ENCODE assay signal across 8 mouse cellular contexts in genomic region chr14:56887887-56888286, GRCm38 (mm10). TPM values are rescaled to one million over a fixed set of nuclear protein-coding genes. Genes with fewer than 3 reads are reported as not detected.
DNase-seq lines count a peak whose midpoint lies in the region; ATAC-seq and TF ChIP-seq lines count a peak whose summit lies in the region.

No protein-coding gene starts in this region.

- H3K9me3 ChIP-seq in forebrain, embryonic 11.5 days (ENCODE audit: control insufficient read depth, low read length): no peaks in the 10 kb centered on the region
- H3K9me3 ChIP-seq in heart, postnatal 0 days (replicated peaks; ENCODE audit: control insufficient read depth, low read length): no peaks in the 10 kb centered on the region; the same call in 1 of the 2 replicates
- H3K9me3 ChIP-seq in liver, embryonic 16.5 days (replicated peaks; ENCODE audit: control insufficient read depth, low read length): no peaks in the 10 kb centered on the region
- H3K9me3 ChIP-seq in neural tube, embryonic 12.5 days: no peaks in the 10 kb centered on the region
- H3K9me3 ChIP-seq in stomach, postnatal 0 days (ENCODE audit: control insufficient read depth, low read length): no peaks in the 10 kb centered on the region

- peak; percentile 75 to 78 for DNase-seq in CD8-positive naive resting alpha-beta T cell, adult 2 months (ENCODE audit: low read depth in 2 of 2, low spot score in 2 of 2)
- peak; percentile 86 for DNase-seq in forebrain, embryonic 11.5 days (ENCODE audit: low spot score)
- peak; percentile 84 for DNase-seq in heart, postnatal 0 days (ENCODE audit: low spot score)
- peak; percentile 73 to 81 for DNase-seq in kidney, postnatal 4 days
- peak; percentile 79 for DNase-seq in stomach, postnatal 0 days (ENCODE audit: low spot score)

- H3K27me3 ChIP-seq in forebrain, embryonic 11.5 days (ENCODE audit: control insufficient read depth, insufficient read depth, low read length): no peaks in the 10 kb centered on the region
- H3K27me3 ChIP-seq in heart, postnatal 0 days (ENCODE audit: control insufficient read depth, insufficient read depth, low read length): no peaks in the 10 kb centered on the region
- H3K27me3 ChIP-seq in liver, embryonic 16.5 days (ENCODE audit: control insufficient read depth, insufficient read depth, low read depth, low read length): no peaks in the 10 kb centered on the region
- H3K27me3 ChIP-seq in neural tube, embryonic 12.5 days (replicated peaks): no peaks in the 10 kb centered on the region
- H3K27me3 ChIP-seq in stomach, postnatal 0 days (ENCODE audit: control insufficient read depth, insufficient read depth, low read length): no peaks in the 10 kb centered on the region

- peaks cover 3% of the 10 kb centered on the region for H3K36me3 ChIP-seq in forebrain, embryonic 11.5 days (ENCODE audit: control insufficient read depth, insufficient read depth, low read length)
- H3K36me3 ChIP-seq in heart, postnatal 0 days (replicated peaks; ENCODE audit: control insufficient read depth, insufficient read depth, low read length): peaks cover 15% of the 10 kb centered on the region
- H3K36me3 ChIP-seq in liver, embryonic 16.5 days (ENCODE audit: control insufficient read depth, insufficient read depth): no peaks in the 10 kb centered on the region
- H3K36me3 ChIP-seq in neural tube, embryonic 12.5 days: peaks cover 18% of the 10 kb centered on the region; the same call in 1 of the 2 replicates
- no peaks in the 10 kb centered on the region for H3K36me3 ChIP-seq in stomach, postnatal 0 days (ENCODE audit: control insufficient read depth, insufficient read depth, low read length)

- TF ChIP-seq EP300 in heart, postnatal 0 days (IDR thresholded peaks at IDR 0.05; ENCODE audit: low read depth): 0 out of 2 replicates have a peak, but pooled peaks have one; percentile 26
- no peak for TF ChIP-seq EP300 in stomach, postnatal 0 days (optimal IDR thresholded peaks at IDR 0.05)

- peak overlapping the region; percentile 92 for H3K9ac ChIP-seq in forebrain, embryonic 11.5 days (ENCODE audit: low read length)
- H3K9ac ChIP-seq in heart, postnatal 0 days (replicated peaks; ENCODE audit: low read depth, low read length): peak overlapping the region; percentile 84; the same call in 1 of the 2 replicates
- peak overlapping the region; percentile 89 for H3K9ac ChIP-seq in liver, embryonic 16.5 days (ENCODE audit: low read depth, low read length)
- peak overlapping the region; percentile 95 for H3K9ac ChIP-seq in neural tube, embryonic 12.5 days
- H3K9ac ChIP-seq in stomach, postnatal 0 days (ENCODE audit: low read length): peak overlapping the region; percentile 96

- H3K4me2 ChIP-seq in forebrain, embryonic 11.5 days (ENCODE audit: low read depth, low read length, severe bottlenecking): peak overlapping the region; percentile 66
- H3K4me2 ChIP-seq in heart, postnatal 0 days (ENCODE audit: low read depth, low read length): peak overlapping the region; percentile 86
- H3K4me2 ChIP-seq in liver, embryonic 16.5 days (ENCODE audit: low read depth, low read length): peak overlapping the region; percentile 92
- H3K4me2 ChIP-seq in neural tube, embryonic 12.5 days (replicated peaks): peak overlapping the region; percentile 63
- H3K4me2 ChIP-seq in stomach, postnatal 0 days (replicated peaks; ENCODE audit: low read depth): peak overlapping the region; percentile 68

- H3K4me1 ChIP-seq in brown adipose tissue, adult 24 weeks (ENCODE audit: control insufficient read depth, insufficient read depth, insufficient read length, low read length): peaks cover 4% of the 10 kb centered on the region
- H3K4me1 ChIP-seq in forebrain, embryonic 11.5 days (replicated peaks; ENCODE audit: control insufficient read depth, insufficient read depth, low read length): no peaks in the 10 kb centered on the region
- H3K4me1 ChIP-seq in heart, postnatal 0 days (ENCODE audit: control insufficient read depth, insufficient read depth): peaks cover 10% of the 10 kb centered on the region; the same call in 1 of the 2 replicates
- H3K4me1 ChIP-seq in liver, embryonic 16.5 days (ENCODE audit: control insufficient read depth, low read depth, low read length): peaks cover 19% of the 10 kb centered on the region
- peaks cover 7% of the 10 kb centered on the region for H3K4me1 ChIP-seq in neural tube, embryonic 12.5 days
- H3K4me1 ChIP-seq in stomach, postnatal 0 days (replicated peaks; ENCODE audit: control insufficient read depth, insufficient read depth): no peaks in the 10 kb centered on the region

- WGBS in forebrain, embryonic 11.5 days: under 1% methylated on average over 9 of the region's 9 CpGs
- WGBS in heart, postnatal 0 days: under 1% methylated on average over 9 of the region's 9 CpGs
- under 1% methylated on average over 9 of the region's 9 CpGs for WGBS in liver, embryonic 16.5 days (ENCODE audit: insufficient replicate concordance)
- WGBS in neural tube, embryonic 12.5 days: 0% methylated on average over 9 of the region's 9 CpGs
- WGBS in stomach, postnatal 0 days: 2% methylated on average over 9 of the region's 9 CpGs

- no peak overlapping the region for H3K27ac ChIP-seq in brown adipose tissue, adult 24 weeks (replicated peaks; ENCODE audit: low read depth, low read length)
- H3K27ac ChIP-seq in forebrain, embryonic 11.5 days (ENCODE audit: low read depth, low read length): peak overlapping the region; percentile 95
- peak overlapping the region; percentile 100 for H3K27ac ChIP-seq in heart, postnatal 0 days (ENCODE audit: low read depth)
- peak overlapping the region; percentile 92; the same call in 1 of the 2 replicates for H3K27ac ChIP-seq in liver, embryonic 16.5 days (ENCODE audit: low read length)
- H3K27ac ChIP-seq in neural tube, embryonic 12.5 days: peak overlapping the region; percentile 98; the same call in 1 of the 2 replicates
- peak overlapping the region; percentile 100; the same call in 1 of the 2 replicates for H3K27ac ChIP-seq in stomach, postnatal 0 days (replicated peaks)

- peak overlapping the region; percentile 100 for H3K4me3 ChIP-seq in brown adipose tissue, adult 24 weeks (ENCODE audit: insufficient read depth, low read depth, low read length)
- H3K4me3 ChIP-seq in forebrain, embryonic 11.5 days (ENCODE audit: low read depth, low read length): peak overlapping the region; percentile 83
- H3K4me3 ChIP-seq in heart, postnatal 0 days (ENCODE audit: low read depth, low read length): peak overlapping the region; percentile 97
- peak overlapping the region; percentile 84 for H3K4me3 ChIP-seq in liver, embryonic 16.5 days (ENCODE audit: low read depth, low read length)
- H3K4me3 ChIP-seq in neural tube, embryonic 12.5 days: peak overlapping the region; percentile 89
- H3K4me3 ChIP-seq in stomach, postnatal 0 days (ENCODE audit: low read depth, low read length): peak overlapping the region; percentile 86

- ATAC-seq in forebrain, embryonic 11.5 days (replicated peaks; ENCODE audit: low FRiP score): no peak
- no peak for ATAC-seq in heart, postnatal 0 days (ENCODE audit: insufficient read depth, low read depth)
- no peak for ATAC-seq in liver, embryonic 16.5 days (ENCODE audit: low read depth)
- no peak for ATAC-seq in neural tube, embryonic 12.5 days (ENCODE audit: low FRiP score, low read depth)
- no peak for ATAC-seq in stomach, postnatal 0 days (ENCODE audit: low FRiP score, low TSS enrichment)

- peak; percentile 84 for TF ChIP-seq CTCF in heart, postnatal 0 days (IDR thresholded peaks at IDR 0.05; ENCODE audit: low read depth)
- peak; percentile 90 for TF ChIP-seq CTCF in stomach, postnatal 0 days (IDR thresholded peaks at IDR 0.05; ENCODE audit: low read depth)

RNA-seq across cellular contexts. Expression of gene Zmym2, which starts 1.4 kb away (rescaled TPM):
- 19.9 and 27.3 TPM in 2 replicates for polyA plus RNA-seq in brown adipose tissue, adult 24 weeks (2012; ENCODE audit: insufficient read depth, insufficient read length, missing spikeins)
- 65.3 and 73.3 TPM in 2 replicates for polyA plus RNA-seq in forebrain, embryonic 11.5 days (2014; fragmentation: Nextera tagmentation; extraction: Ambion mirVana)
- 18.4 and 20.8 TPM in 2 replicates for total RNA-seq in heart, postnatal 0 days (2014; rRNA removed; ENCODE audit: low replicate concordance)
- 16.3 and 18.1 TPM in 2 replicates for polyA plus RNA-seq in heart, postnatal 0 days (2015; fragmentation: Nextera tagmentation; extraction: Ambion mirVana)
- polyA plus RNA-seq in liver, embryonic 16.5 days (2015; fragmentation: Nextera tagmentation; extraction: Ambion mirVana): 7.6 and 7.7 TPM in 2 replicates
- 75.4 and 79.8 TPM in 2 replicates for polyA plus RNA-seq in neural tube, embryonic 12.5 days (2016; fragmentation: Nextera tagmentation; extraction: Ambion mirVana)
- polyA plus RNA-seq in stomach, postnatal 0 days (2015; fragmentation: Nextera tagmentation; extraction: Ambion mirVana): 11.1 and 11.3 TPM in 2 replicates
